Mouse (Mus musculus): ENCODE data around the gene Ppip5k1.

DNA sequence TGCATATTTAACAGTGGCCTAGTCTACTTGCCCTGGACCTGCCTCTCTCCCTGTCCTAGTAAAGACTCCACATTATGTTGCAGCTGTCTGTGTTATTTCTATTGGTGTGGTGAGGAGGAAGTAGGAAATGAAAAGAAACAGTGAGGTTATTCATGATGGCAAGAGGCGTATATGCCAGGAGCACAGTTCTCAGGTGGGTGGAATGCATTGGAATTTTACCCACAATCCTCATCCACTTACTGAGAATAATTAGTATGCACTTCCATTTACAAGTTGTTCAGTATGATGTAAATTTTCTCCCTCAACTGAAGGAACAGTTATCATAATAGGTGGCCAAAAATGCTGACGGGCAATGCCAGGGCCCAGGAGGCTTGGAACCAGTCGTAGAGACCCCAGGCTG, 8.5 kb upstream of the Ppip5k1 start:
- TF ChIP-seq EP300 (IDR thresholded peaks at IDR 0.05; ENCODE audit: insufficient read depth, low read depth, low read length) (no peak), CTCF (IDR thresholded peaks at IDR 0.05; ENCODE audit: low read depth, low read length) (no peak), POLR2A (IDR thresholded peaks at IDR 0.05; ENCODE audit: insufficient read depth, low read length) (no peak)

All from ES-Bruce4 (cell line).